ENCODE assay signal across 8 mouse cellular contexts in the genomic region with DNA sequence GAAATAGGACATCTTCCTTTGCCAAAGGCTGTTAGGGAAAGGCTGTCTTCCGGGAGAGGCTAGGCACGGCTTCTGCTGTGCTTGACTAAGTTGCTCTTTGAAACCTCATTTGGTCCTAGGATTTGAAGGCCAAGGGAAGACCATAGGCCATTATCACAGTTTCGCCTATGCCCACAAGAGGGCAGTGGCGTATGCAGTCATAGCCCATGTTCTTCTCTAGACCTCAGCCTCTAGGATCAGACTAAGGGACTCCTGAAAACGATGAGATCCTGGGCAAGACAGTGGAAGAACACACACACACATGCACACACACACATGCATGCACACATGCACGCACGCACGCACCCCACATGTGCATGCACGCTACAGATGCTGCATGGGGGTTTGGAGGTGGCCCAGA.
DNase-seq lines count a peak whose midpoint lies in the region; ATAC-seq and TF ChIP-seq lines count a peak whose summit lies in the region.

No protein-coding gene starts in this region.

- H3K36me3 ChIP-seq in heart, postnatal 0 days (replicated peaks; ENCODE audit: control insufficient read depth, insufficient read depth, low read length), result no peaks in the 10 kb centered on the region
- no peaks in the 10 kb centered on the region for H3K36me3 ChIP-seq in liver, embryonic 14.5 days (replicated peaks; ENCODE audit: control insufficient read depth, insufficient read depth, low read depth)
- no peaks in the 10 kb centered on the region for H3K36me3 ChIP-seq in neural tube, embryonic 12.5 days

- H3K9ac ChIP-seq in heart, postnatal 0 days (replicated peaks; ENCODE audit: low read depth, low read length), result no peak overlapping the region
- no peak overlapping the region for H3K9ac ChIP-seq in liver, embryonic 14.5 days (replicated peaks)
- no peak overlapping the region for H3K9ac ChIP-seq in neural tube, embryonic 12.5 days

- no peaks in the 10 kb centered on the region for H3K9me3 ChIP-seq in heart, postnatal 0 days (replicated peaks; ENCODE audit: control insufficient read depth, low read length)
- H3K9me3 ChIP-seq in liver, embryonic 14.5 days (ENCODE audit: control insufficient read depth, low read length), result no peaks in the 10 kb centered on the region
- H3K9me3 ChIP-seq in neural tube, embryonic 12.5 days, result no peaks in the 10 kb centered on the region

- H3K27ac ChIP-seq in bone marrow, adult 2 months (ENCODE audit: control insufficient read depth, insufficient read depth, low read depth, low read length, poor library complexity), result no peak overlapping the region
- no peak overlapping the region for H3K27ac ChIP-seq in embryonic fibroblast, embryonic 13.5 days (ENCODE audit: insufficient read depth, low read length)
- H3K27ac ChIP-seq in heart, postnatal 0 days (ENCODE audit: low read depth), result no peak overlapping the region
- no peak overlapping the region for H3K27ac ChIP-seq in liver, embryonic 14.5 days
- no peak overlapping the region for H3K27ac ChIP-seq in neural tube, embryonic 12.5 days

- ATAC-seq in heart, postnatal 0 days (ENCODE audit: insufficient read depth, low read depth), result peak; percentile 59
- ATAC-seq in liver, embryonic 14.5 days (ENCODE audit: insufficient read depth), result peak; percentile 50
- peak; percentile 73 for ATAC-seq in neural tube, embryonic 12.5 days (ENCODE audit: low FRiP score, low read depth)

- H3K4me1 ChIP-seq in bone marrow, adult 2 months (ENCODE audit: control insufficient read depth, insufficient read depth, low read length), result peaks cover 2% of the 10 kb centered on the region; the same call in 1 of the 2 replicates
- H3K4me1 ChIP-seq in embryonic fibroblast, embryonic 13.5 days (ENCODE audit: control insufficient read depth, insufficient read depth, low read length), result peaks cover 4% of the 10 kb centered on the region; the same call in 1 of the 2 replicates
- H3K4me1 ChIP-seq in heart, postnatal 0 days (ENCODE audit: control insufficient read depth, insufficient read depth), result no peaks in the 10 kb centered on the region
- H3K4me1 ChIP-seq in liver, embryonic 14.5 days (replicated peaks; ENCODE audit: control insufficient read depth in 2 of 2, insufficient read depth in 2 of 2, low read length in 1 of 2), result peaks cover 14 to 20% of the 10 kb centered on the region in 2 experiments
- 0 out of 2 replicates have a peak, but pooled peaks cover 3% of the 10 kb centered on the region for H3K4me1 ChIP-seq in neural tube, embryonic 12.5 days

- TF ChIP-seq POLR2A in bone marrow, adult 2 months (IDR thresholded peaks at IDR 0.05; ENCODE audit: borderline replicate concordance, control insufficient read depth, low read depth, low read length), result no peak
- TF ChIP-seq POLR2A in embryonic fibroblast, embryonic 13.5 days (IDR thresholded peaks at IDR 0.05; ENCODE audit: low read depth, low read length), result no peak

- DNase-seq in CD4-positive, CD25-positive, alpha-beta regulatory T cell, adult 2 months (ENCODE audit: low read depth, low spot score), result peak; percentile 81
- DNase-seq in heart, postnatal 0 days (ENCODE audit: low spot score), result peak; percentile 82
- peak; percentile 89 to 90 for DNase-seq in kidney, postnatal 25 days
- DNase-seq in liver, embryonic 14.5 days (ENCODE audit: low read depth in 3 of 3, low spot score in 3 of 3), result peak in 2 of 3 experiments; percentile 28 to 41
- DNase-seq in telencephalon, adult 2 months (ENCODE audit: low read depth, low spot score), result peak; percentile 50

- no peak overlapping the region for H3K4me2 ChIP-seq in heart, postnatal 0 days (ENCODE audit: low read depth, low read length)
- no peak overlapping the region for H3K4me2 ChIP-seq in liver, embryonic 14.5 days (ENCODE audit: low read depth)
- no peak overlapping the region for H3K4me2 ChIP-seq in neural tube, embryonic 12.5 days (replicated peaks)

- peak; percentile 76 for TF ChIP-seq CTCF in bone marrow, adult 2 months (IDR thresholded peaks at IDR 0.05; ENCODE audit: control insufficient read depth, insufficient read depth, low read length)
- TF ChIP-seq CTCF in embryonic fibroblast, embryonic 13.5 days (IDR thresholded peaks at IDR 0.05; ENCODE audit: borderline replicate concordance, insufficient read depth, low read length), result peak; percentile 86; the same call in 1 of the 2 replicates
- peak; percentile 98 for TF ChIP-seq CTCF in heart, postnatal 0 days (IDR thresholded peaks at IDR 0.05; ENCODE audit: low read depth)
- TF ChIP-seq CTCF in liver, embryonic 14.5 days (IDR thresholded peaks at IDR 0.05; ENCODE audit: low read depth), result peak; percentile 98

- no peak for TF ChIP-seq EP300 in heart, postnatal 0 days (IDR thresholded peaks at IDR 0.05; ENCODE audit: low read depth)
- no peak for TF ChIP-seq EP300 in liver, embryonic 14.5 days (IDR thresholded peaks at IDR 0.05; ENCODE audit: low read depth)

- no peaks in the 10 kb centered on the region for H3K27me3 ChIP-seq in heart, postnatal 0 days (ENCODE audit: control insufficient read depth, insufficient read depth, low read length)
- H3K27me3 ChIP-seq in liver, embryonic 14.5 days (ENCODE audit: control insufficient read depth, insufficient read depth, low read length), result no peaks in the 10 kb centered on the region
- H3K27me3 ChIP-seq in neural tube, embryonic 12.5 days (replicated peaks), result no peaks in the 10 kb centered on the region

- no peak overlapping the region for H3K4me3 ChIP-seq in bone marrow, adult 2 months (replicated peaks; ENCODE audit: control insufficient read depth, low read depth, low read length)
- H3K4me3 ChIP-seq in embryonic fibroblast, embryonic 13.5 days (ENCODE audit: insufficient read depth, low read length), result no peak overlapping the region
- no peak overlapping the region for H3K4me3 ChIP-seq in heart, postnatal 0 days (ENCODE audit: low read depth, low read length)
- H3K4me3 ChIP-seq in liver, embryonic 14.5 days (ENCODE audit: insufficient read depth in 1 of 2, low read depth in 2 of 2, low read length in 2 of 2), result no peak overlapping the region
- H3K4me3 ChIP-seq in neural tube, embryonic 12.5 days, result no peak overlapping the region

- WGBS in bone marrow, adult 2 months, result 29% methylated on average over 9 of the region's 9 CpGs
- 29% methylated on average over 9 of the region's 9 CpGs for WGBS in heart, postnatal 0 days
- WGBS in liver, embryonic 14.5 days (ENCODE audit: insufficient replicate concordance), result 30% methylated on average over 9 of the region's 9 CpGs
- 45% methylated on average over 9 of the region's 9 CpGs for WGBS in neural tube, embryonic 12.5 days

Comparison
In these comparisons a context has a peak if more than half of its experiments do, and no peak if none do; other contexts are left out.
1. DNase-seq: peak in every context shown above with its lines; median percentile 90 in kidney, postnatal 25 days; 82 in heart, postnatal 0 days; 81 in CD4-positive, CD25-positive, alpha-beta regulatory T cell, adult 2 months; 50 in telencephalon, adult 2 months; 34 in liver, embryonic 14.5 days.